Mouse (Mus musculus) embryonic facial prominence, embryonic 10.5 days (tissue): ENCODE data around the gene Lonp2. TPM values are rescaled to one million over a fixed set of nuclear protein-coding genes. Genes with fewer than 3 reads are reported as not detected.

ENCODE experiments used
- DNase-seq: peaks from one replicate; pipeline ENCODE4 v3.0.0-alpha.2; 2017; ENCODE audit warnings: low spot score
- H3K27ac ChIP-seq: fragments of 300-500 bp; sonication (generic); replicated peaks from 2 replicates; pipeline ENCODE4 v1.5.1; 2016; ENCODE audit warnings: mild to moderate bottlenecking
- H3K27me3 ChIP-seq: fragments of 300-500 bp; sonication (generic); replicated peaks from 2 replicates; pipeline ENCODE4 v1.6.1; 2016; ENCODE audit warnings: low read depth, mild to moderate bottlenecking; ENCODE audit not compliant: poor library complexity, severe bottlenecking
- H3K36me3 ChIP-seq: fragments of 300-500 bp; sonication (generic); replicated peaks from 2 replicates; pipeline ENCODE4 v1.6.1; 2016; ENCODE audit warnings: mild to moderate bottlenecking, moderate library complexity
- H3K4me1 ChIP-seq: fragments of 300-500 bp; sonication (generic); 2 replicates; pipeline ENCODE4 v1.6.1; 2016
- H3K4me3 ChIP-seq: fragments of 300-500 bp; sonication (generic); 2 replicates; pipeline ENCODE4 v1.5.1; 2016; ENCODE audit warnings: mild to moderate bottlenecking, moderate library complexity
- H3K9me3 ChIP-seq: fragments of 300-500 bp; sonication (generic); 2 replicates; pipeline ENCODE4 v1.6.1; 2016; ENCODE audit warnings: mild to moderate bottlenecking
- WGBS: fragments of 180-500 bp; shearing (Covaris S2); methylation state at CpG from one replicate; pipeline ENCODE4 v1.1.7; 2016; 5-methylcytosine and 5-hydroxymethylcytosine counted together
- polyA plus RNA-seq: library from polyadenylated mRNA; unstranded; fragments of >200 nt; fragmentation: Nextera tagmentation; extraction: Ambion mirVana; gene quantifications from 2 replicates; pipeline ENCODE4 v1.2.1, GENCODE M21; 2016

Gene Lonp2
- polyA plus RNA-seq, 1 experiment from 2014 or later: 50.5 TPM

DNA sequence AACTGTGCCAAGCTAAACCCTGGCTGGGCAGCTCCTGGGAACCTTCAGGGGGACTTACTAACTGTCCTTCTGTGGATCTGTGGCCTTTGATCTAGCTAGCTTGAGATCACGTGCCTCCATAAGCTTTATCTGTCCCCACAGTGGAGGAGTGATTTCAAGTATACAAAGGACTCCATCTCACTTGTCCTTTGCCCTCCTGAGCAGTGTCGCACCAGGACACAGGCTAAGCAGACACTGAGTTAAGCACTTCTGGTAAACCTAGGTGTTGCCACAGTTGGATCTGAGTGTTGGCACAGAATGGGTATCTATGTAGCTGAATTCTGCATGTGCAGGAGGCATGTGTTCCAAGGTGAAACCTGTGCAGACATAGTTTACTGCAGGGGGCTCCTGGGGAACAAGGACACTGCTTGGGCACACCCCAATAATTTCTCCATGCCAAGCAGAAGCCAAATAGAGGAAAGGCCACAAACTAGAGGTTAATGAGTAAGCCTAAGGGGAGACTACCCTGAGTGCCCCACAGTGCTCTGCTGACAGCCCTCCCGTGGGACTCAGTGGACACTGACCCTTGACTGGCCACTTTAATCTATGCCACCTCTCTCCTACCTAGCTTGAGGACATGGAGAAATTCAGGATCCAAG lies 29.6 kb upstream of the Lonp2 start:
- Histone ChIP-seq H3K4me3 (no peak overlapping the region), H3K27me3 (no peaks in the 10 kb centered on the region), H3K36me3 (no peaks in the 10 kb centered on the region), H3K27ac (no peak overlapping the region), H3K4me1 (no peaks in the 10 kb centered on the region), H3K9me3 (no peaks in the 10 kb centered on the region)
- 86% methylated on average over 3 of the region's 3 CpGs for WGBS
- no peak for DNase-seq

- no peak for DNase-seq
- Histone ChIP-seq H3K27ac (no peak overlapping the region), H3K4me1 (no peaks in the 10 kb centered on the region), H3K36me3 (no peaks in the 10 kb centered on the region), H3K9me3 (no peaks in the 10 kb centered on the region), H3K27me3 (no peaks in the 10 kb centered on the region), H3K4me3 (no peak overlapping the region)
- 88% methylated on average over 5 of the region's 5 CpGs for WGBS
These were observed 28.2 kb upstream of the Lonp2 start for GRCm38 (mm10) chr8:86595671-86596070.

GRCm38 (mm10) chr8:86597681-86598080 lies 26.2 kb upstream of the Lonp2 start:
- Histone ChIP-seq H3K27ac (no peak overlapping the region), H3K36me3 (no peaks in the 10 kb centered on the region), H3K4me3 (no peak overlapping the region), H3K4me1 (no peaks in the 10 kb centered on the region), H3K9me3 (no peaks in the 10 kb centered on the region), H3K27me3 (no peaks in the 10 kb centered on the region)
- no peak for DNase-seq
- WGBS: 88% methylated on average over 7 of the region's 7 CpGs

- Histone ChIP-seq H3K4me3 (no peak overlapping the region), H3K36me3 (no peaks in the 10 kb centered on the region), H3K27me3 (no peaks in the 10 kb centered on the region), H3K4me1 (peaks cover 3% of the 10 kb centered on the region; the same call in 1 of the 2 replicates), H3K9me3 (no peaks in the 10 kb centered on the region), H3K27ac (no peak overlapping the region)
- WGBS: 87% methylated on average over 6 of the region's 6 CpGs
- no peak for DNase-seq
These were observed 24.5 kb upstream of the Lonp2 start for GRCm38 (mm10) chr8:86599299-86599698.

GRCm38 (mm10) chr8:86600311-86600710 lies 23.5 kb upstream of the Lonp2 start:
- DNase-seq: no peak
- Histone ChIP-seq H3K9me3 (no peaks in the 10 kb centered on the region), H3K4me1 (peaks cover 3% of the 10 kb centered on the region; the same call in 1 of the 2 replicates), H3K4me3 (no peak overlapping the region), H3K36me3 (no peaks in the 10 kb centered on the region), H3K27me3 (no peaks in the 10 kb centered on the region), H3K27ac (no peak overlapping the region)
- WGBS: 84% methylated on average over 3 of the region's 3 CpGs

- no peak for DNase-seq
- Histone ChIP-seq H3K4me3 (no peak overlapping the region), H3K4me1 (peaks cover 3% of the 10 kb centered on the region; the same call in 1 of the 2 replicates), H3K27ac (no peak overlapping the region), H3K36me3 (no peaks in the 10 kb centered on the region), H3K9me3 (no peaks in the 10 kb centered on the region), H3K27me3 (no peaks in the 10 kb centered on the region)
- 49% methylated on average over 2 of the region's 2 CpGs for WGBS
These were observed 20.7 kb upstream of the Lonp2 start for GRCm38 (mm10) chr8:86603174-86603573.

DNA sequence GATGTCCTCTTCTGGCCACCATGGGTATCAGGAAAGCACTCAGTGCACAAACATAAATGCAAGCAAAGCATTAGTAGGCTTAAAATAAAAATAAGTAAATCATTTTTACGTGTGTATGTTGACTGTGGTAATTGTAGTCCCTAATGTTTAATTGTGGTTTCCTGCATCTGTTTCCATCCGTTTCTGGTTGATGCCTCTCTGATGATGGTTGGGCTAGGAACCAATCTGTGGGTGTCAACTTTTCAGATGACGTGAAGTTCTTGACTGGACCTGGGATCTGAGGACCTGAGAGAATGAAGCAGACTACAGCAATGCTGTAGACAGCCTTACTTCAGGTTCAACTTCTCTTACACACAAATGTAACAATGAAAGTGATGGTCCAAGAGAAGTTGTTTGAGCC lies 19.2 kb upstream of the Lonp2 start:
- Histone ChIP-seq H3K9me3 (no peaks in the 10 kb centered on the region), H3K36me3 (no peaks in the 10 kb centered on the region), H3K27me3 (no peaks in the 10 kb centered on the region), H3K4me1 (peaks cover 3% of the 10 kb centered on the region; the same call in 1 of the 2 replicates), H3K4me3 (no peak overlapping the region), H3K27ac (no peak overlapping the region)
- WGBS: 81% methylated on average over 3 of the region's 3 CpGs
- DNase-seq: no peak

- H3K27ac ChIP-seq: no peak overlapping the region
- 76% methylated on average over 2 of the region's 2 CpGs for WGBS
- no peak for DNase-seq
These were observed 10.0 kb upstream of the Lonp2 start for GRCm38 (mm10) chr8:86613798-86614197.

GRCm38 (mm10) chr8:86615095-86615769 lies 8.6 kb upstream of the Lonp2 start:
- H3K4me1 ChIP-seq: no peaks in the 10 kb centered on the region
- no peak for DNase-seq
- H3K4me3 ChIP-seq: no peak overlapping the region
- no peaks in the 10 kb centered on the region for H3K27me3 ChIP-seq
- no peaks in the 10 kb centered on the region for H3K9me3 ChIP-seq
- no peaks in the 10 kb centered on the region for H3K36me3 ChIP-seq
- 89% methylated on average over 6 of the region's 6 CpGs for whole genome bisulfite sequencing
- no peak overlapping the region for H3K27ac ChIP-seq

More at GRCm38 (mm10) chr8:86613798-86614197, 10.0 kb upstream of the Lonp2 start:
- Histone ChIP-seq H3K4me1 (no peaks in the 10 kb centered on the region), H3K9me3 (no peaks in the 10 kb centered on the region), H3K27me3 (no peaks in the 10 kb centered on the region), H3K36me3 (no peaks in the 10 kb centered on the region), H3K4me3 (no peak overlapping the region)

DNA sequence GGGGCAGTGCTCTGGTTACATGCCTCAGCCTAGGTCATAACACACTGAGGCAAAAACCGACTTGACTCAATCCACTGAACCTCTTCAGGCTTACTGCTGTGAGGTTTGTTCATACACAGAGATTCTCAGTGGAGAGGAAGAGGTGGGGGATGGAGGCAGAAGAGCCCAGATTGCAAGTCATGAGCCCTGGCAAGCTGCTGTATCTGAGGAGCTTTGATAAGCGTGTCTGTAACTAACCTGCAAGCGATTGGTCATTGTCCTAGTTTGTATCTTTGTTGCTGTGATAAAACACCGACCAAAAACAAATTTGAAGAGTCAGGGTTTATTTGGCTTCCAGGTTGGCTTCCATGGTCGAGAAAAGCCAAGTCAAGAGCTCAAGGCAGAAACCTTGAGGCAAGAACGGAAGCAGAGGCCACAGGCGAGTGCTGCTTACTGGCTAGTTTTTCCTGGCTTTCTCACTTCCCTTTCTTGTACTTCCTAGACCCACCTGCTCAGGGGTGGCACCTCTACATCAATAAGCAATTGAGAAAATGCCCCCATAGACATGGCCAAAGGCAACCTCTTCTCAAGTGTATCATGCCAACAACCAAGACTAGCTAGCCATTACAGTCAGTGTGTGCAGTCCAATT lies 6.0 kb upstream of the Lonp2 start:
- H3K27me3 ChIP-seq: no peaks in the 10 kb centered on the region
- H3K36me3 ChIP-seq: no peaks in the 10 kb centered on the region
- no peak overlapping the region for H3K27ac ChIP-seq
- H3K4me3 ChIP-seq: no peak overlapping the region
- 71% methylated on average over 7 of the region's 7 CpGs for WGBS
- H3K4me1 ChIP-seq: no peaks in the 10 kb centered on the region
- no peaks in the 10 kb centered on the region for H3K9me3 ChIP-seq
- no peak for DNase-seq

DNA sequence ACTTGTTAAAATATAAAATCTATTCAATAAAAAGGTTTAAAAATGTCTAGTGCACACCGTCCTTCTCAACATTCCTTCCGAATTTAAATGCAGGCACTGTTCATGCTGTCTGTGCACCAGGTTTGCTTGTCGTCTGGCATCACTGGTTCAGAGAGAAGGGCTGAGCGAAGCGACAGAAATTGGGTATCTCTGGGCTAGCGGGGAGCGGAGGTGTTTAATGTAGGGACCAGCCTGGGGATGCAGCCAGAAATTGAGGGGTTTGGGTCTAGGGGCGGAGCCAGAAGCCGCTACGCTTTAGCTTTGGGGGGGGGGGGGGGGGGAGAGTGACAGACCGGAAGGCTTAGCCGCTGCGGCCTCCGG lies 312 bp upstream of the Lonp2 start:
- Histone ChIP-seq H3K4me1 (peaks cover 11% of the 10 kb centered on the region), H3K4me3 (peak overlapping the region; percentile 97), H3K9me3 (no peaks in the 10 kb centered on the region), H3K36me3 (no peaks in the 10 kb centered on the region), H3K27me3 (no peaks in the 10 kb centered on the region), H3K27ac (peak overlapping the region; percentile 86)
- no peak for DNase-seq
- WGBS: 2% methylated on average over 14 of the region's 14 CpGs

DNA sequence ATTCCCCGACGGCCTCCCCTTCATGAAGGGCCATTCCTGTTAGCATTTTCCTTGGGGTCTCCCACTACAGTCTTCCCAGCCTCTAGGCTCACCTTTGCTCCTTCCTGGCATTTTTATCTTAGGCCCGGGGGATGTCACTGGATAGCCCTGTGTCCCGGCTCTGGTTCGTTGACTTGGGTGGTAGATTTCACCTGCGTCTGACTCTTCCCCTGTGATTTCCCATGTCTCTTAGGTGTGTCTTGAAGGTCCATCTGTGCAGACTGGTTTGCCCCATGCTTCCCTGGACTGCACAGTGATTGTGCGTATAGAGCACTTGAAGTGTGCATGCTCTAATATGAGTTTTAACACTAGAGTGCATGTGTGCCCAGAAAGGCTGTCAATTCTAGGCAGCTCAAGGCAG lies 1.1 kb downstream of the Lonp2 start:
- DNase-seq: no peak
- 53% methylated on average over 7 of the region's 7 CpGs for WGBS
- no peaks in the 10 kb centered on the region for H3K27me3 ChIP-seq
- H3K4me1 ChIP-seq: peaks cover 11% of the 10 kb centered on the region
- H3K4me3 ChIP-seq: peak overlapping the region; percentile 97
- peak overlapping the region; percentile 86; the same call in 1 of the 2 replicates for H3K27ac ChIP-seq
- no peaks in the 10 kb centered on the region for H3K9me3 ChIP-seq
- H3K36me3 ChIP-seq: no peaks in the 10 kb centered on the region

DNA sequence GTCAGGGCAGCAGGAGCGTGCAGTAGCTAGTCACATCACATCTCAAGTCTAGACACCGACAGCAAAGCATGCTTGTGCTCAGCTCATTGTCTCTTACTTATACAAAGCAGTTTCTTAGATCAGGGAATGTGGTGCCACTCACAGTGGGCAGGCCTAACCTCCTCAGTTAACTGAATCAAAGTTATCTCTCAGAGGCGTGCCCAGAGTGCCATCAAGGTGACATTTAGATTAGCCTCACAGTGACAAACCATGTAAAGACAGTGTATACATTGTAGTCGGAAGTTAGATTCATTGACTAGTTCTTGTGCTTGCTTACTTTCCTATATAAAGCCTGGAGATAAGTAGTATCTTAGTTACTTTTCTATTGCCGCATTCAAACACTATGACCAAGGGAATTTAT lies 6.4 kb downstream of the Lonp2 start:
- WGBS: 92% methylated on average over 5 of the region's 5 CpGs
- H3K27ac ChIP-seq: no peak overlapping the region
- peaks cover 19% of the 10 kb centered on the region for H3K36me3 ChIP-seq
- H3K4me1 ChIP-seq: peaks cover 4% of the 10 kb centered on the region
- H3K9me3 ChIP-seq: no peaks in the 10 kb centered on the region
- DNase-seq: no peak
- H3K4me3 ChIP-seq: no peak overlapping the region
- no peaks in the 10 kb centered on the region for H3K27me3 ChIP-seq
